Mouse (Mus musculus): ENCODE data around the gene Tmem60.

GRCm38 (mm10) chr5:20865193-20865755 is 16.7 kb upstream of the Tmem60 start:
- TF ChIP-seq POLR2A (IDR thresholded peaks at IDR 0.05; ENCODE audit: insufficient read depth, low read depth, low read length), result no peak
- no peak for TF ChIP-seq CTCF (IDR thresholded peaks at IDR 0.05; ENCODE audit: insufficient read depth, low read depth, low read length)

Measured in olfactory bulb, adult 2 months (tissue).